Mouse (Mus musculus) intestine, embryonic 16.5 days (tissue): ENCODE data around the gene Prr7. TPM values are rescaled to one million over a fixed set of nuclear protein-coding genes. Genes with fewer than 3 reads are reported as not detected.

Source experiments
- ATAC-seq: fragments of 200-750 bp; cut with Nextera tagmentation; 2 replicates; pipeline ENCODE4 v1.8.0; 2017; ENCODE audit warnings: moderate TSS enrichment, moderate library complexity
- H3K27ac ChIP-seq: fragments of 300-500 bp; sonication (generic); 2 replicates; pipeline ENCODE4 v1.5.1; 2014; ENCODE audit warnings: mild to moderate bottlenecking, low read length
- H3K27me3 ChIP-seq: fragments of 300-500 bp; sonication (generic); replicated peaks from 2 replicates; pipeline ENCODE4 v1.6.1; 2014; ENCODE audit warnings: low read length, control low read depth, mixed read lengths; ENCODE audit not compliant: control insufficient read depth, insufficient read depth
- H3K36me3 ChIP-seq: fragments of 300-500 bp; sonication (generic); 2 replicates; pipeline ENCODE4 v1.6.1; 2014; ENCODE audit warnings: low read length, control low read depth; ENCODE audit not compliant: control insufficient read depth, insufficient read depth
- H3K4me1 ChIP-seq: fragments of 300-500 bp; sonication (generic); 2 replicates; pipeline ENCODE4 v1.6.1; 2014; ENCODE audit warnings: low read length, control low read depth, mixed read lengths; ENCODE audit not compliant: control insufficient read depth, insufficient read depth
- H3K4me2 ChIP-seq: fragments of 300-500 bp; sonication (generic); 2 replicates; pipeline ENCODE4 v1.6.1; 2014; ENCODE audit warnings: low read depth, low read length, control low read depth
- H3K4me3 ChIP-seq: fragments of 300-500 bp; sonication (generic); 2 replicates; pipeline ENCODE4 v1.5.1; 2014; ENCODE audit warnings: mild to moderate bottlenecking, low read length
- H3K9ac ChIP-seq: fragments of 300-500 bp; sonication (generic); 2 replicates; pipeline ENCODE4 v1.6.1; 2014; ENCODE audit warnings: low read depth, low read length
- H3K9me3 ChIP-seq: fragments of 300-500 bp; sonication (generic); 2 replicates; pipeline ENCODE4 v1.6.1; 2016; ENCODE audit warnings: low read length, control low read depth; ENCODE audit not compliant: control insufficient read depth
- WGBS: fragments of 180-500 bp; shearing (Covaris S2); extraction: QIAGEN DNeasy Blood & Tissue Kit; methylation state at CpG from one replicate; pipeline ENCODE4 v1.1.7; 2014; 5-methylcytosine and 5-hydroxymethylcytosine counted together
- polyA plus RNA-seq: library from polyadenylated mRNA; unstranded; fragments of >200 nt; fragmentation: Nextera tagmentation; extraction: Ambion mirVana; gene quantifications from 2 replicates; pipeline ENCODE4 v1.2.1, GENCODE M21; 2015

The Prr7 gene
- polyA plus RNA-seq, 1 experiment from 2014 or later, result 0.18 TPM

DNA sequence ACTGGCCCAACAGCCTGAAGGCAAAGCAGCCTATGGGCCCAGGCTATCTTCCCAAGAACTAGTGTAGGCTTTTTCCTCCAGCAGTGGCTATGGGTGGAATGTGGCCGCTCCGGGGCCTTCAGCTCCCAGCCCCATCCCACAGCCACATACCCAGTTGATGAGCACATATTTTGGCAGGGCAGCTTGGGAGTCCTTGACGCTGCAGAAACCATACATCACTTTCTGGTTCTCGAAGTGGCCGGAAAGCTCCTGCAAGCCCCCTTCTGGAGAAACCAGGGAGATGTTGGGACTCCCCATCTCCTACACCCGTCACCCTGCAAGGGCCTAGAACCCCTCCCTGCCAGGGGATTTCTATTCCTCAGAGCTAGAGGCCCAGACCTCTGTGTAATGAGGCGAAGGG is 18.5 kb downstream of the Prr7 start:
- Histone ChIP-seq H3K9ac (0 out of 2 replicates have a peak overlapping the region, but pooled peaks have one; percentile 11), H3K27ac (peak overlapping the region; percentile 79), H3K4me2 (no peak overlapping the region), H3K36me3 (peaks cover 3% of the 10 kb centered on the region; the same call in 1 of the 2 replicates), H3K4me1 (peaks cover 41% of the 10 kb centered on the region), H3K9me3 (no peaks in the 10 kb centered on the region), H3K27me3 (no peaks in the 10 kb centered on the region), H3K4me3 (no peak overlapping the region)
- 53% methylated on average over 7 of the region's 7 CpGs for WGBS
- ATAC-seq, result peak; percentile 34

GRCm38 (mm10) chr13:55483071-55483470 is 19.0 kb downstream of the Prr7 start:
- Histone ChIP-seq H3K4me3 (no peak overlapping the region), H3K36me3 (peaks cover 3% of the 10 kb centered on the region; the same call in 1 of the 2 replicates), H3K27me3 (no peaks in the 10 kb centered on the region), H3K27ac (peak overlapping the region; percentile 61), H3K9me3 (no peaks in the 10 kb centered on the region), H3K9ac (peak overlapping the region; percentile 11), H3K4me2 (no peak overlapping the region), H3K4me1 (peaks cover 41% of the 10 kb centered on the region)
- ATAC-seq, result no peak
- WGBS, result 44% methylated on average over 9 of the region's 9 CpGs

DNA sequence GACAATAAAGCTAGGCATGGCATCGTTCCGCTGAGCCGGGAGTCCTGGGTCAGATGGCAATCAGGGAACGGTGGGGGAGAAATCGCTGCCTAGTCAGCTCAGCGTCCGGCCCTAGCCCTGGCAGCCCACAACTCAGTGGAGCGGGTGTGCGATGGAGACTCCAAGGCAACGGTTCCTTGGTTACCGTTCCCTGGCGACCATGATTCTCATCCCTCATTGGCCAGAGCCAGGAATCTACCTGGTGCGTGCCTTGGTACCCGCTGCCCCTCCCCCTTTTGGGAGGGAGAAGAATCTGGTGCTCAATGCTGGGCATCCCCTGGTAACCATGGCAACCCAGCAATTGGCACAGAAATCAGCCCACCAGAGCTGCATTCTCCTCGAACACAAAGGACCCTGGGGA is 19.5 kb downstream of the Prr7 start:
- ATAC-seq, result no peak
- no peak overlapping the region for H3K4me3 ChIP-seq
- no peak overlapping the region for H3K4me2 ChIP-seq
- 52% methylated on average over 15 of the region's 15 CpGs for WGBS
- H3K27ac ChIP-seq, result peak overlapping the region; percentile 61
- peak overlapping the region; percentile 11; the same call in 1 of the 2 replicates for H3K9ac ChIP-seq
- H3K4me1 ChIP-seq, result peaks cover 41% of the 10 kb centered on the region
- no peaks in the 10 kb centered on the region for H3K9me3 ChIP-seq
- H3K36me3 ChIP-seq, result peaks cover 3% of the 10 kb centered on the region; the same call in 1 of the 2 replicates
- H3K27me3 ChIP-seq, result no peaks in the 10 kb centered on the region

DNA sequence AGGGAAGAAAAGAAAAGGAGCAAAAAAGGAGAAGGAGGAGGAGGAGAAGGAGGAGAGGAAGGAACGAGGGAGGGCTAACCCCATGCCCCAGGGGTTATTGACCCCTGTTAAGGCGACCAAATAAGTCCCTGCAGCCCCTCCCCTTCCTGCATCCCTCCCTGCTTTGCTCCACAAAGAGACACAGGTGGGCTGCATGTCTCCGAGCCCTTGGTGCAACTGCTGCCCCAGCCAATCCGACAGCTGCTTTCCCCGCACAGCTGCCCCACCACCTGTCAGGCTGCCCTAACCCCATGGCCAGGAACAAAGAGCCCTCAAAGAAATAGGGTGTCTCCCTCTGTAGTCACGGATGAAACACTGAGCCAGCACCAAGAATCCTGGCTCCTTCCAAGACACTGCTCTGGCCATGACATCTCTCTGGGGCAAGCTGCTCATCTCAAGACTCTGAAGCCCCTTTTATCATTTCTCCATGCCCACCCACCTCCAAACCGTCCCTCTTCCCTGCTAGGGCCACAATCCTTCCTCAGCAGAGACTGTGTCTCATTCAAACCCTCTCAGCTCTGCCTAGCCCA is 20.5 kb downstream of the Prr7 start:
- no peak overlapping the region for H3K9ac ChIP-seq
- no peak overlapping the region for H3K27ac ChIP-seq
- peaks cover 41% of the 10 kb centered on the region for H3K4me1 ChIP-seq

DNA sequence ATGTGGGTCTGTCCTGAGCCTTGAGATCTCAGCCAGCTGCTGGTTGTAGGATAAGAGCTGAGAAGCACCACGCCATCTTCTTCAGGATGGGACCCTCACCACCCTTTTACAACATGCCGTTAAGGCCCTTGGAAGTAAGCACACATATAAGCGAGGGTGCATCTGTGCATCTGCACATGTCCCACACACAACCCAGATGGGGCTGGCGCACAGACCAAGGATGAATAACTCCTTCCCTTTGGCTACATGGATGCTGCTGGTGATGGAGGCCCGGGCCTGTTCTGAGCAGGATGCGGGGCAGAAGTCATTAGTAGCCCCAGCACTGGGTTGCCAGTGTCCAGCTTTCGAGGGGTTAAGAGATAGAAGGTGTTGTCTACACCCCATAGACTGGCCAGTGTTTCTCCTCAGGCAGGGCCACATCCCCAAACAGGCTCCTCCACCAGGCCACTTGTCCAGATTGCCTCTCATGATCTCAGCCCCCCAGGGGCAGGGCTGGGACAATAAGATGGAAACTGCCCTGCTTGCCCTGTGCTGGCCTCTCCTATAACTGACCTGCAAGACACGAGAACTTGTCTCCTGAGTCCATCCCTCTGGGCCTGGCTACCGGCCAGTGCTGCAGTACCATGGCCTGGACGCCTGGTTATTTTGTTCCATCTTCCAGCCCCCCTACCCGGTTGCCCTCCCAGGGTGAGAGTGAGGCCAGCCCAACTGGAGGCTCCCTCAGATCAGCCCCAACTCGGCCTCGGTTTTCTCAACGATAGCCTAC is 22.1 kb downstream of the Prr7 start:
- Histone ChIP-seq H3K4me1 (peaks cover 41% of the 10 kb centered on the region), H3K9ac (peak overlapping the region; percentile 92), H3K27ac (no peak overlapping the region)

More for the DNA sequence above, 20.5 kb downstream of the Prr7 start:
- ATAC-seq, result no peak
- Histone ChIP-seq H3K4me2 (no peak overlapping the region), H3K36me3 (peaks cover 1% of the 10 kb centered on the region; the same call in 1 of the 2 replicates), H3K4me3 (no peak overlapping the region), H3K9me3 (no peaks in the 10 kb centered on the region), H3K27me3 (no peaks in the 10 kb centered on the region)
- 39% methylated on average over 7 of the region's 7 CpGs for WGBS

DNA sequence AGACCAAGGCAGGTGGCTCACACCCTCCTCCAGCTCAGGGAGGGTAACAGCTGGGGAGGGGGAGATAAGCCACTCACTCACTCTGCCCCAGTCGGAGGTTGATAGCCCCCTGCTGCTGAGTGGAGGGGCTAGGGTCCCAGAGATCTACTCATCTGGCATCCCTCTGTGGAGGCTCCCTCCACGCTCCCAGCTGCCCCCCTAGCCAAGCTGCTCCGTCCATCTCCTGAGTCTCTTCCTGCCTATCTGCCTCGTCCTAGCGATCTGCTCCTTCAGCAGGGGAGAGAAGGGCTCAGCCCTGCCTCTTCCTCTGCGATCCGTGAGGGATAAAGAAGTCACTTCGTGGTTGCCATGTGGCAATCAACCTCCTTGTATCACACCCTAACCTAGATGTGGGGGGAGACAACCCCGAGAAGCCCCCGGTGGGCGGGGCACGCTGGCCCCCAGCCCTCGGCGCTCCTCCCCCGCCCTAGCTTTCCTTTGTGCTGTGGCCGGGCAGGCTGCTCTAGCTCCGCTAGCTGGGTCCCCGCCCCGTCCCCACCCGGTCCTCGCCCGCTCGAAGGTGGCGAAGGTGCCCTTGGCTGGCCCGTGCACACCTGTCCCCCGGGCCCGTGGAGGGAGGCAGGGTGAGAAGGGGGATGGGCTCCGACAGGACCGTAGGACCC is 23.0 kb downstream of the Prr7 start:
- H3K36me3 ChIP-seq, result no peaks in the 10 kb centered on the region
- WGBS, result under 1% methylated on average over 26 of the region's 29 CpGs
- no peaks in the 10 kb centered on the region for H3K27me3 ChIP-seq
- H3K9ac ChIP-seq, result peak overlapping the region; percentile 92
- H3K4me2 ChIP-seq, result peak overlapping the region; percentile 96
- H3K4me3 ChIP-seq, result peak overlapping the region; percentile 84
- peak overlapping the region; percentile 83 for H3K27ac ChIP-seq
- no peaks in the 10 kb centered on the region for H3K9me3 ChIP-seq
- peaks cover 37% of the 10 kb centered on the region for H3K4me1 ChIP-seq
- peak; percentile 62 for ATAC-seq

More for the DNA sequence above, 22.1 kb downstream of the Prr7 start:
- Histone ChIP-seq H3K9me3 (no peaks in the 10 kb centered on the region), H3K27me3 (no peaks in the 10 kb centered on the region), H3K36me3 (no peaks in the 10 kb centered on the region), H3K4me2 (peak overlapping the region; percentile 96), H3K4me3 (peak overlapping the region; percentile 84)
- no peak for ATAC-seq
- 44% methylated on average over 14 of the region's 14 CpGs for WGBS

GRCm38 (mm10) chr13:55487578-55488498 is 23.8 kb downstream of the Prr7 start, which contains the start of gene Dbn1:
TSS of gene Dbn1 (minus strand) at chr13:55488111.
- peak; percentile 86 for ATAC-seq
- H3K27me3 ChIP-seq, result no peaks in the 10 kb centered on the region

GRCm38 (mm10) chr13:55494257-55494656 is 30.2 kb downstream of the Prr7 start:
- WGBS, result 34% methylated on average over 2 of the region's 2 CpGs
- no peak for ATAC-seq
- no peaks in the 10 kb centered on the region for H3K27me3 ChIP-seq

More at GRCm38 (mm10) chr13:55487578-55488498, 23.8 kb downstream of the Prr7 start, which contains the start of gene Dbn1:
- H3K9me3 ChIP-seq, result no peaks in the 10 kb centered on the region
- H3K27ac ChIP-seq, result peak within 1 kb of the TSS; percentile 83
- peak within 1 kb of the TSS; percentile 84 for H3K4me3 ChIP-seq
- no peaks in the 10 kb centered on the region for H3K36me3 ChIP-seq
- H3K4me1 ChIP-seq, result peaks cover 31% of the 10 kb centered on the region
- H3K9ac ChIP-seq, result peak within 1 kb of the TSS; percentile 92
- 3% methylated on average over 53 of the region's 83 CpGs for WGBS
- peak within 1 kb of the TSS; percentile 96 for H3K4me2 ChIP-seq

More at GRCm38 (mm10) chr13:55494257-55494656, 30.2 kb downstream of the Prr7 start:
- Histone ChIP-seq H3K27ac (no peak overlapping the region), H3K9ac (no peak overlapping the region), H3K4me3 (no peak overlapping the region), H3K36me3 (peaks cover 4% of the 10 kb centered on the region; the same call in 1 of the 2 replicates), H3K9me3 (no peaks in the 10 kb centered on the region), H3K4me2 (no peak overlapping the region), H3K4me1 (peaks cover 10% of the 10 kb centered on the region; the same call in 1 of the 2 replicates)
